Mouse (Mus musculus) intestine, embryonic 15.5 days (tissue): ENCODE results near the gene Cd151. TPM values are rescaled to one million over a fixed set of nuclear protein-coding genes. Genes with fewer than 3 reads are reported as not detected.
"Not testable (repeated sequence)": the region's sequence is repeated elsewhere in the genome, so short reads cannot be mapped to it uniquely, and the experiment has no call there.

ENCODE experiments used
- ATAC-seq: fragments of 200-750 bp; cut with Nextera tagmentation; 2 replicates; pipeline ENCODE4 v1.8.0; 2017; ENCODE audit warnings: moderate TSS enrichment, moderate library complexity
- H3K27ac ChIP-seq: fragments of 300-500 bp; sonication (generic); 2 replicates; pipeline ENCODE4 v1.5.1; 2015; ENCODE audit warnings: mild to moderate bottlenecking, inconsistent platforms
- H3K27me3 ChIP-seq: fragments of 300-500 bp; sonication (generic); replicated peaks from 2 replicates; pipeline ENCODE4 v1.6.1; 2015; ENCODE audit warnings: inconsistent platforms
- H3K36me3 ChIP-seq: fragments of 300-500 bp; sonication (generic); 2 replicates; pipeline ENCODE4 v1.6.1; 2015; ENCODE audit warnings: inconsistent platforms
- H3K4me1 ChIP-seq: fragments of 300-500 bp; sonication (generic); replicated peaks from 2 replicates; pipeline ENCODE4 v1.6.1; 2015; ENCODE audit warnings: inconsistent platforms
- H3K4me2 ChIP-seq: fragments of 300-500 bp; sonication (generic); replicated peaks from 2 replicates; pipeline ENCODE4 v1.6.1; 2015; ENCODE audit warnings: mild to moderate bottlenecking, inconsistent platforms
- H3K4me3 ChIP-seq: fragments of 300-500 bp; sonication (generic); replicated peaks from 2 replicates; pipeline ENCODE4 v1.5.1; 2015; ENCODE audit warnings: inconsistent platforms
- H3K9ac ChIP-seq: fragments of 300-500 bp; sonication (generic); 2 replicates; pipeline ENCODE4 v1.6.1; 2015; ENCODE audit warnings: inconsistent platforms
- H3K9me3 ChIP-seq: fragments of 300-500 bp; sonication (generic); 2 replicates; pipeline ENCODE4 v1.6.1; 2016; ENCODE audit warnings: inconsistent platforms
- WGBS: fragments of 180-500 bp; shearing (Covaris S2); methylation state at CpG from one replicate; pipeline ENCODE4 v1.1.7; 2015; 5-methylcytosine and 5-hydroxymethylcytosine counted together
- polyA plus RNA-seq: library from polyadenylated mRNA; unstranded; fragments of >200 nt; fragmentation: Nextera tagmentation; extraction: Ambion mirVana; gene quantifications from 2 replicates; pipeline ENCODE4 v1.2.1, GENCODE M21; 2015

The Cd151 gene
- polyA plus RNA-seq, 1 experiment from 2014 or later, result 21.5 TPM

DNA sequence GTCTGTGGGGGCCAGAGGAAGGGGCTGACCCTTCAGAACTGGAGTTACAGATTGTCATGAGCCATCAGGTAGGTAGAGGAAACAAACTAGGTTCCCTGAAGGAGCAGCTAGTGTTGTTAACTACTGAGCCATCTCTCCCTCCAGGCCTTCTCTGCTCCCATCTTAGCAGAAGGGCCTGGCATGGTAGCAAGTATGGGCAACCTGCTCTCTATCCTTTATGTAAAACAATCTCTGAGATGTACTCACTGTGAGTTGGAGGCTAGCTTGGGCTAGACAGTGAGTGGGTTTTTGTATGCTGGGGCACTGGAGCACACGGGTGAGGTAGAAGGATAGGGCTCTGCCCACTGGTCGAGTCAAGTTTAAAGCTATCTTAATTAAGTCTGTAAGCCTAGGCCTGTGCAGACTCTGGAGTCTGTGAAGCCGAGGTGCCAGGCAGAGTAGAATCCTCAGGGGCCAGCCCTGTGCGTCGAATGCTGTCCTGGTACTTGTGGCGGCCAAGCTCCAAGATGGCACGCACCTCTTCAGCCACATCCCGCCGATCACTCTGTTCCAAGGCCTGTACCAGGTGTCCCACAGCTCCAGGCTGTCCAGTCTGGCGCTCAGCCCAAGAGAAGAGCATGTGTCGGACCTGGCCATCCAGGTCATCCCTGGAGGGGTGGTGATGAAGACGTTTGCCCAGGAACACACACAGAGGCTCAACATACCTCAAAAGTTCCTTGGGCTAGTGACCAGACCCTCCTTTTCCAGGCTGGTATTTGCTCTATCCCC is 28.8 kb upstream of the Cd151 start:
- Histone ChIP-seq H3K27ac (no peak overlapping the region), H3K36me3 (0 out of 2 replicates have a peak, but pooled peaks cover 8% of the 10 kb centered on the region), H3K4me1 (peaks cover 59% of the 10 kb centered on the region), H3K9ac (no peak overlapping the region), H3K4me3 (no peak overlapping the region), H3K27me3 (no peaks in the 10 kb centered on the region), H3K9me3 (no peaks in the 10 kb centered on the region), H3K4me2 (no peak overlapping the region)
- no peak for ATAC-seq
- WGBS, result 92% methylated on average over 12 of the region's 12 CpGs

DNA sequence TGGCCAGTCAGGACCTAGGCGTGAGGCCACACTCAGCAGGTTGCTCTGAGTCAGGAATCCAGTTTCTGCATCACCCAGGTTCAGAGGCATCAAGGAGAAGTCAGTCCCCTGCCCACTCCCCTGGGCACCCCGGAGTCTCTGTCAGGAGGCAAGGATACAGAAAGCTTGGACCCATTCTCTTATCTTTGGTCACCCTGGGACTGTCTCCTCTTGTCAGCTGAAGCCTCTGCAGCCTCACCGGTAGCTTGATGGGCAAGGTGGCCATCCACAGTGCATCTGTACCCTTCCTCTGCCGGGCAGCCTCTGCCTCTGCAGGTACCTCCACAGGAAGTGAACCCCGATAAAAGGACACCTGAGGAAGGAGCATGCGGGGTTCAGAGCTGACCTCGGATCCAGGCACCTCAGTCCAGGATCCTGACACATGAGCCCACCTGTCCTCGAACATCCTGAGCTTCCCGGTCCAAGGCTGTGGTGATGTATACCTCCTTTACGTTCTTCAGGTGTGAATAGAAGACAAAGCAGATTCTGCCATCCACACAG is 28.0 kb upstream of the Cd151 start:
- H3K27ac ChIP-seq, result no peak overlapping the region
- H3K4me1 ChIP-seq, result peaks cover 55% of the 10 kb centered on the region
- H3K9me3 ChIP-seq, result no peaks in the 10 kb centered on the region
- H3K27me3 ChIP-seq, result no peaks in the 10 kb centered on the region
- ATAC-seq, result no peak
- no peak overlapping the region for H3K4me2 ChIP-seq
- H3K4me3 ChIP-seq, result no peak overlapping the region
- 95% methylated on average over 10 of the region's 10 CpGs for whole genome bisulfite sequencing
- no peak overlapping the region for H3K9ac ChIP-seq
- 0 out of 2 replicates have a peak, but pooled peaks cover 2% of the 10 kb centered on the region for H3K36me3 ChIP-seq

DNA sequence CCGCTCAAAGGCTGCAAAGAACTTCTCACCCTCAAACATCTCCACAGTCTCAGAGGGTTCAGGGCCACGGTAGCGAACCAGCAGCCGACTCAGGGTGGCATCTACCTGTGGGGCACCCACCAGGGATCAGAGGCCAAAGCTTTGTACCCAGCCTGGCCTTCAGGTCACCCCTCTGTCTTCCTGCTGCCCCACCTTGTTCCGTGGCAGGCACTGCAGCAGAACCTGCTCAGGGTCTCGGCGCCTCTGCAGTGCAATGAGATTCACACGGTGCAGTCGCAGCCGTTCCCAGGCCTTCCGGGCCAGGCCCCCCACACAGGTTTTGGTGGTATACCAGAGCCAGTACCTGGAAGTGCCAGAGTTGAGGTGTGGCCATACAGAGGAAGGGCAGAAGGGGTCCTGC is 27.4 kb upstream of the Cd151 start:
- Histone ChIP-seq H3K36me3 (0 out of 2 replicates have a peak, but pooled peaks cover 2% of the 10 kb centered on the region), H3K9ac (no peak overlapping the region), H3K27ac (no peak overlapping the region), H3K4me3 (no peak overlapping the region), H3K9me3 (no peaks in the 10 kb centered on the region), H3K27me3 (no peaks in the 10 kb centered on the region), H3K4me2 (no peak overlapping the region), H3K4me1 (peaks cover 49% of the 10 kb centered on the region)
- 96% methylated on average over 11 of the region's 11 CpGs for WGBS
- no peak for ATAC-seq

- H3K9me3 ChIP-seq, result no peaks in the 10 kb centered on the region
- no peak for ATAC-seq
- 0 out of 2 replicates have a peak, but pooled peaks cover 2% of the 10 kb centered on the region for H3K36me3 ChIP-seq
- H3K9ac ChIP-seq, result no peak overlapping the region
- no peaks in the 10 kb centered on the region for H3K27me3 ChIP-seq
- 26% methylated on average over 6 of the region's 6 CpGs for WGBS
- H3K27ac ChIP-seq, result no peak overlapping the region
- no peak overlapping the region for H3K4me2 ChIP-seq
- H3K4me3 ChIP-seq, result no peak overlapping the region
- H3K4me1 ChIP-seq, result peaks cover 42% of the 10 kb centered on the region
Measured at GRCm38 (mm10) chr7:141440613-141441012, 26.6 kb upstream of the Cd151 start.

GRCm38 (mm10) chr7:141441460-141441859 is 25.7 kb upstream of the Cd151 start:
- WGBS, result 91% methylated on average over 9 of the region's 9 CpGs
- H3K27me3 ChIP-seq, result no peaks in the 10 kb centered on the region
- H3K9ac ChIP-seq, result no peak overlapping the region
- ATAC-seq, result no peak
- H3K9me3 ChIP-seq, result no peaks in the 10 kb centered on the region
- peaks cover 33% of the 10 kb centered on the region for H3K4me1 ChIP-seq
- H3K36me3 ChIP-seq, result 0 out of 2 replicates have a peak, but pooled peaks cover 2% of the 10 kb centered on the region
- H3K27ac ChIP-seq, result no peak overlapping the region
- no peak overlapping the region for H3K4me2 ChIP-seq
- no peak overlapping the region for H3K4me3 ChIP-seq

- 0 out of 2 replicates have a peak, but pooled peaks cover 2% of the 10 kb centered on the region for H3K36me3 ChIP-seq
- peaks cover 31% of the 10 kb centered on the region for H3K4me1 ChIP-seq
- H3K4me2 ChIP-seq, result peak overlapping the region; percentile 88
- WGBS, result 94% methylated on average over 13 of the region's 13 CpGs
- no peak overlapping the region for H3K27ac ChIP-seq
- ATAC-seq, result no peak
- H3K9ac ChIP-seq, result peak overlapping the region; percentile 69
- no peaks in the 10 kb centered on the region for H3K9me3 ChIP-seq
- H3K27me3 ChIP-seq, result no peaks in the 10 kb centered on the region
- peak overlapping the region; percentile 53; the same call in 1 of the 2 replicates for H3K4me3 ChIP-seq
Measured at GRCm38 (mm10) chr7:141442199-141442598, 25.0 kb upstream of the Cd151 start.

DNA sequence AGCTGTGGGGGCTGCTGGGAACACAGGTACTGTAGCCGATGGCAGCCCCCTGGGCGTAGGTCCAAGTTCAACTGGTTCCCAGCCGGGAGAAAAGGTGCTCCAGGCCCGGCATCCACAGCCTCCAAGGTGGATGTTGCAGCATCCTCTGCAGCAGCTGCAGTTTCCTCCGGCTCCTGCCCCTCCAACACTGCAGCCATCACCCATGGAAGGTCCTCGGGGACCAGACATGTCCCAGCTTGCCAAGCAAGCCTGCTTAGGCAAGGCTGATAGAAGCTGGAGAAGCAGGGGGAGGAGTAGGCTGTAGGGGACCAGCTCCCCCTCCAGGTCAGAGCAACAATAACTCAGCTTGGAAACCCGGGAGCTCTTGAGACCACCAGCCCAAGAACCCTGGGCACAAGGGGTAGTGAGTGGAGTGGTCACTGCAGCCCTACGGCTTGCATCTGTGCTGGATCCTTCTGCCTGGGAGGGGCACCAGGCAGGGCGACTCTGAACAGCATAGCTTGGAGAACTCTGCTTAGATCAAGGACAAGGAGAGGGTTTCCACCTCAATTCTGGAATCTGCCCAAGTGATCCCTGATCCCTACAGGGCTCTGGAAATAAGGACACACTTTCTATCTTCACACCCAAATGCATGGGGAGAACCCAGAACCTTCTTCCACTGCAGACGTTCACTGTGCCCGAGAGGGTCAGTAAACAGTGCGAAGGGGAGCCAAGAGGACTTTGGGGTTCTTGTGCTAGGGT is 23.9 kb upstream of the Cd151 start:
- peak; percentile 4 for ATAC-seq
- 13% methylated on average over 12 of the region's 12 CpGs for WGBS
- Histone ChIP-seq H3K27me3 (no peaks in the 10 kb centered on the region), H3K9me3 (no peaks in the 10 kb centered on the region), H3K9ac (peak overlapping the region; percentile 69), H3K4me3 (peak overlapping the region; percentile 53), H3K4me2 (peak overlapping the region; percentile 88), H3K4me1 (peaks cover 32% of the 10 kb centered on the region), H3K27ac (peak overlapping the region; percentile 51), H3K36me3 (0 out of 2 replicates have a peak, but pooled peaks cover under 1% of the 10 kb centered on the region)

DNA sequence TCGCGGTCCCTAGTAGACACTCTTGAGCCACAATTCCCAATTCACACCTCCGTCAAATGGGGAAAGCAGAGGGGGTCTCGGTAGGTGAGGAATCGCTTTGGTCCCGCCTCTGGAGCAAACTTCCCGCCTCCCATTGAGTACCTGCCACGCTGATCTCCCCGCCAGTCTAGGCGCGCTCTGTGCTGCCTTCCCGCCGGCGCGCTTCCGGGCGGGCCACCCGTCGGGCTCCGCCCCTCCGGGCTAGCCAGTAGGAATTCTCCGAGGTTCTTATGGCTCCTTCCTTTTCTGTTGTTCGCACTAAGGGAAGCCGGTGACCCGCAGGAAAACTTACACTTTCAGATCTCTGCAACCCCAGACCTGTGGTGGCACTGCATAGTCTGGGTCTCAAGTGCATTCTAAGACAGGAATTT is 23.4 kb upstream of the Cd151 start, which contains the start of gene Pidd1:
Gene Pidd1 (minus strand): TSS at position 198 of the 410 bp plus-strand sequence.
- H3K27me3 ChIP-seq, result no peaks in the 10 kb centered on the region
- under 1% methylated on average over 25 of the region's 25 CpGs for WGBS
- peak within 1 kb of the TSS; percentile 69 for H3K9ac ChIP-seq
- peak within 1 kb of the TSS; percentile 88 for H3K4me2 ChIP-seq
- H3K9me3 ChIP-seq, result no peaks in the 10 kb centered on the region
- peak within 1 kb of the TSS; percentile 53 for H3K4me3 ChIP-seq
- peak; percentile 72 for ATAC-seq
- peaks cover 38% of the 10 kb centered on the region for H3K4me1 ChIP-seq
- H3K36me3 ChIP-seq, result no peaks in the 10 kb centered on the region
- H3K27ac ChIP-seq, result peak within 1 kb of the TSS; percentile 74

DNA sequence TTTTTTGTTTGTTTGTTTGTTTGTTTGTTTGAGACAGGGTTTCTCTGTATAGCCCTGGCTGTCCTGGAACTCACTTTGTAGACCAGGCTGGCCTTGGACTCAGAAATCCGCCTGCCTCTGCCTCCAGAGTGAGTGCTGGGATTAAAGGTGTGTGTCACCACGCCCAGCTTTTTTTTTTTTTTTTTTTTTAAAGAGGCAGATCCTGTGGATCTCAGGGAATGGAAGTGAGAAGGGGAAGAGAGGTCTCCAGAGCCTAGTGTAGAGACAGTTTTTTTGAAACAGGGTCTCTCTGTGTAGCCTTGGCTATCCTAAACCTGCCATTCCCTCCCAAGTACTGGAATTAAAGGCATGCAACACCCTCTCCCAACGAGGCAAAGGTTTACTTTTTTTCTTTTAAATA is 20.8 kb upstream of the Cd151 start:
- H3K27me3 ChIP-seq, H3K9ac ChIP-seq, H3K27ac ChIP-seq, H3K4me3 ChIP-seq, H3K4me2 ChIP-seq, H3K9me3 ChIP-seq, ATAC-seq: not testable (repeated sequence)
- 67% methylated on average over 3 of the region's 3 CpGs for WGBS
- Histone ChIP-seq H3K36me3 (peaks cover 19% of the 10 kb centered on the region), H3K4me1 (peaks cover 33% of the 10 kb centered on the region)

GRCm38 (mm10) chr7:141447110-141447991 is 19.8 kb upstream of the Cd151 start, which contains the start of gene Rplp2:
Rplp2 (plus strand) TSS chr7:141447370.
- Histone ChIP-seq H3K27ac (peak within 1 kb of the TSS; percentile 92), H3K4me2 (peak within 1 kb of the TSS; percentile 61), H3K9ac (peak within 1 kb of the TSS; percentile 96), H3K4me3 (peak within 1 kb of the TSS; percentile 92), H3K9me3 (no peaks in the 10 kb centered on the region), H3K27me3 (no peaks in the 10 kb centered on the region), H3K36me3 (peaks cover 27% of the 10 kb centered on the region), H3K4me1 (peaks cover 26% of the 10 kb centered on the region)
- peak; percentile 92 for ATAC-seq
- under 1% methylated on average over 63 of the region's 63 CpGs for WGBS

GRCm38 (mm10) chr7:141451928-141452327 is 15.3 kb upstream of the Cd151 start:
- Histone ChIP-seq H3K9me3 (no peaks in the 10 kb centered on the region), H3K4me3 (no peak overlapping the region), H3K4me1 (peaks cover 27% of the 10 kb centered on the region), H3K36me3 (peaks cover 27% of the 10 kb centered on the region), H3K27ac (no peak overlapping the region), H3K4me2 (no peak overlapping the region), H3K27me3 (no peaks in the 10 kb centered on the region), H3K9ac (no peak overlapping the region)
- no peak for ATAC-seq
